Mouse (Mus musculus): ENCODE measurements around the gene Phactr2.

DNA sequence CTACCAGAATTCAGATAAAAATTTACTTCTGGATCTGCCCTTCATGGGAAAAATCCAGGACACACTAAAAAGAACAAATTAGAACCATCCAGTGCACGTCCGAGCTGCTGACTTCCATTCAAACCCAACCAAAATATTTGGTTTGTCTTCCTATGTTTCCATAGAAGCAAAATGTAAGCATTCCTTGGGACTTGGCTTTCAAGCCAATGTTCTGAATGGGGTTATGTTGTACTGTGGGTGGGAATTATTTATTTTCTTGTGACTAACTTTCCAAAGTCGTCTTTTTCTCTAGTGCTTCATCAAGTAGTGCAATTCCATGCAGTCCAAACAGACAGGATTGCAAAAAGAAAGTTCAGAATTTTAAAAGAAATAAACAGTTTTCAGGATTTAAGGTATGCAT is 239.7 kb downstream of the Phactr2 start:
- TF ChIP-seq CTCF (IDR thresholded peaks at IDR 0.05; ENCODE audit: low read depth): no peak
- TF ChIP-seq EP300 (IDR thresholded peaks at IDR 0.05; ENCODE audit: low read depth): no peak

Measured in liver, embryonic 14.5 days (tissue).